Mouse (Mus musculus) heart, embryonic 16.5 days (tissue): ENCODE measurements around the gene Ankrd54. TPM values are rescaled to one million over a fixed set of nuclear protein-coding genes. Genes with fewer than 3 reads are reported as not detected.
"Not testable (repeated sequence)": the region's sequence is repeated elsewhere in the genome, so short reads cannot be mapped to it uniquely, and the experiment has no call there.

ENCODE experiments used
- ATAC-seq: fragments of 200-750 bp; cut with Nextera tagmentation; replicated peaks from 2 replicates; pipeline ENCODE4 v1.8.0; 2017; ENCODE audit warnings: moderate number of reproducible peaks; ENCODE audit not compliant: insufficient read depth, low FRiP score; ENCODE audit errors: extremely low read depth
- H3K27ac ChIP-seq: fragments of 300-500 bp; sonication (generic); 2 replicates; pipeline ENCODE4 v1.5.1; 2014; ENCODE audit warnings: mild to moderate bottlenecking, low read length, control low read depth, moderate library complexity
- H3K27me3 ChIP-seq: fragments of 300-500 bp; sonication (generic); 2 replicates; pipeline ENCODE4 v1.6.1; 2014; ENCODE audit warnings: low read length, mixed read lengths; ENCODE audit not compliant: control insufficient read depth, insufficient read depth
- H3K36me3 ChIP-seq: fragments of 300-500 bp; sonication (generic); 2 replicates; pipeline ENCODE4 v1.6.1; 2014; ENCODE audit not compliant: control insufficient read depth, insufficient read depth
- H3K4me1 ChIP-seq: fragments of 300-500 bp; sonication (generic); 2 replicates; pipeline ENCODE4 v1.6.1; 2014; ENCODE audit warnings: low read length, mixed read lengths; ENCODE audit not compliant: control insufficient read depth, insufficient read depth
- H3K4me2 ChIP-seq: fragments of 300-500 bp; sonication (generic); 2 replicates; pipeline ENCODE4 v1.6.1; 2014; ENCODE audit warnings: low read depth, mild to moderate bottlenecking, control low read depth, low read length
- H3K4me3 ChIP-seq: fragments of 300-500 bp; sonication (generic); 2 replicates; pipeline ENCODE4 v1.5.1; 2014; ENCODE audit warnings: mild to moderate bottlenecking, control low read depth, low read length
- H3K9ac ChIP-seq: fragments of 300-500 bp; sonication (generic); 2 replicates; pipeline ENCODE4 v1.6.1; 2014; ENCODE audit warnings: low read length, control low read depth
- H3K9me3 ChIP-seq: fragments of 300-500 bp; sonication (generic); replicated peaks from 2 replicates; pipeline ENCODE4 v1.6.1; 2016; ENCODE audit warnings: low read length; ENCODE audit not compliant: control insufficient read depth
- WGBS: fragments of 180-500 bp; shearing (Covaris S2); extraction: QIAGEN DNeasy Blood & Tissue Kit; methylation state at CpG from one replicate; pipeline ENCODE4 v1.1.7; 2014; 5-methylcytosine and 5-hydroxymethylcytosine counted together
- polyA plus RNA-seq: library from polyadenylated mRNA; unstranded; fragments of >200 nt; fragmentation: Nextera tagmentation; extraction: Ambion mirVana; gene quantifications from 2 replicates; pipeline ENCODE4 v1.2.1, GENCODE M21; 2015

Gene Ankrd54
- polyA plus RNA-seq, 1 experiment from 2014 or later: 28.5 TPM

DNA sequence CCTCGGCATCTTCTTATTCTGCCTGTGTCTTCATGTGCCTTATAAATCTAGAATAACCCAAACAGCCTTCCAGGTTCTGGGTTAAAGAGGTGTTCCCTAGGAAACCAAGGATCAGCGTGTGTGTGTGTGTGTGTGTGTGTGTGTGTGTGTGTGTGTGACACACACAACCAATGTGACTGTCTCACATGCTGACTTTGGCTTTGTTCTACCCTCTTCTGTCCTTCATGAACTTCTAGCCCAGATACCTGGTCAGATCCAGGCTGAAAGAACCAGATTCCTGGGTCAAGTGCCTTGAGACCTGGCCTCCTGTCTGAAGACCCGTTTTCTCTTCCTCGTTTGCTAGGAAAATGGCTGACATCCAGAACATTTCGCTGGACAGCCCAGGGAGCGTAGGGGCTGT lies 21.1 kb downstream of the Ankrd54 start, which contains the start of gene Galr3:
Gene Galr3 (plus strand): TSS at position 301 of the 400 bp plus-strand sequence.
- ATAC-seq: no peak
- H3K9ac ChIP-seq: peak within 1 kb of the TSS; percentile 62
- 71% methylated on average over 6 of the region's 6 CpGs for WGBS
- H3K9me3 ChIP-seq: no peaks in the 10 kb centered on the region
- H3K4me2 ChIP-seq: peak within 1 kb of the TSS; percentile 95
- peaks cover 20% of the 10 kb centered on the region for H3K4me1 ChIP-seq
- H3K27me3 ChIP-seq: peaks cover 41% of the 10 kb centered on the region
- H3K27ac ChIP-seq: no peak within 1 kb of the TSS
- H3K36me3 ChIP-seq: no peaks in the 10 kb centered on the region
- peak within 1 kb of the TSS; percentile 63 for H3K4me3 ChIP-seq

DNA sequence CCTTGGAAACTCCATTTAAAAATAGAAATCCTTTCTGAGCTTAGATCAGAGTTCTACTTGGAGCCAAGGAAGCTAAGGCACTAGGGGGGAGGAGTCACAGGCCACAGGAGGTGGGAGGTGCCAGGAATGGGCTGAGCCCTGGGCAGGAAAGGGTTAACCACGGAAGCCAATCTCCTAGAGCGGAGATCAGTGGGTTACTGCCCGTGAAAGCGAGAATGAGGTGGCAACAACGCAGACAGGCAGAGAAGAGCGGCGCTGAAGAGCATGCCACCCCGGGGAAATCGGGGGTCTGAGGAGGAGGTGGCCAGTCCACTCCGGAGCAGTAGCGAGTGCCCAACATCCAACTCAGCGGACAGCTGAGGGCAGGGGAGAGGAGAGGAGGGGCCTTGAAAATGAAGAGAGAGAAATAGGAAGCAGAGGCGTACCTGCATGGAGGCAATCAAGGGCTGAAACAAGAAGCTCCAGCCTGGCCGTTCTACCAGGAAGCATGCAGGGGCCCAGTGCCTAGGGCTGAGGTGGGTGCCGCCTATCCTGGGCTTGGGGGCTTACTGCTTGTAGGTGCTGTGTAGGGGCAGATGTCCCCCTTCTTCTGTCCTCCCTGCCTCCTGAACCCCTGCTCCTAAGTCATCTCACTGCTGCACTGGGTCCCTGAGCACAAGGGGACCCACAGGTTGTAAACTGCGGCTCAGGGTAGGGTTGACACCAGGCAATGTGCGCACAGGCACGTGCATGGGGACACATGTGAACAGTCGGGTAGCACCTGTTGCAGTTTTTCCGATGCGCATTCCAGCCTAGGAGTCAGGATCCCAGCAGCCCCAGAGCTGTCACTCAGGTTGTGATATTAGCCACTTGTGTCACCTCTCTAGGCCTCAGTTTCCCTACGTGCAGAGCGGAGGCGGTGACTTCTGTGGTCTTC lies 21.9 kb downstream of the Ankrd54 start:
- H3K27me3 ChIP-seq: peaks cover 41% of the 10 kb centered on the region
- H3K9ac ChIP-seq: peak overlapping the region; percentile 31; the same call in 1 of the 2 replicates
- 19% methylated on average over 24 of the region's 24 CpGs for WGBS

GRCm38 (mm10) chr15:79038853-79039252 lies 23.8 kb downstream of the Ankrd54 start:
- Histone ChIP-seq H3K4me1 (peaks cover 20% of the 10 kb centered on the region), H3K27ac (no peak overlapping the region), H3K9me3 (no peaks in the 10 kb centered on the region), H3K4me3 (no peak overlapping the region), H3K9ac (no peak overlapping the region), H3K4me2 (no peak overlapping the region), H3K36me3 (no peaks in the 10 kb centered on the region), H3K27me3 (peaks cover 37% of the 10 kb centered on the region)
- 16% methylated on average over 7 of the region's 7 CpGs for WGBS
- ATAC-seq: peak; percentile 82

More for the DNA sequence above, 21.9 kb downstream of the Ankrd54 start:
- Histone ChIP-seq H3K4me3 (peak overlapping the region; percentile 22), H3K9me3 (no peaks in the 10 kb centered on the region), H3K36me3 (no peaks in the 10 kb centered on the region), H3K4me2 (peak overlapping the region; percentile 44), H3K27ac (no peak overlapping the region), H3K4me1 (peaks cover 20% of the 10 kb centered on the region)
- no peak for ATAC-seq

- Histone ChIP-seq H3K27ac (no peak overlapping the region), H3K4me2 (0 out of 2 replicates have a peak overlapping the region, but pooled peaks have one; percentile 43), H3K9ac (peak overlapping the region; percentile 48; the same call in 1 of the 2 replicates), H3K9me3 (no peaks in the 10 kb centered on the region), H3K4me3 (no peak overlapping the region), H3K36me3 (no peaks in the 10 kb centered on the region), H3K4me1 (peaks cover 20% of the 10 kb centered on the region), H3K27me3 (peaks cover 32% of the 10 kb centered on the region)
- WGBS: 66% methylated on average over 10 of the region's 10 CpGs
- ATAC-seq: no peak
Measured at GRCm38 (mm10) chr15:79038331-79038730, 24.4 kb downstream of the Ankrd54 start.

DNA sequence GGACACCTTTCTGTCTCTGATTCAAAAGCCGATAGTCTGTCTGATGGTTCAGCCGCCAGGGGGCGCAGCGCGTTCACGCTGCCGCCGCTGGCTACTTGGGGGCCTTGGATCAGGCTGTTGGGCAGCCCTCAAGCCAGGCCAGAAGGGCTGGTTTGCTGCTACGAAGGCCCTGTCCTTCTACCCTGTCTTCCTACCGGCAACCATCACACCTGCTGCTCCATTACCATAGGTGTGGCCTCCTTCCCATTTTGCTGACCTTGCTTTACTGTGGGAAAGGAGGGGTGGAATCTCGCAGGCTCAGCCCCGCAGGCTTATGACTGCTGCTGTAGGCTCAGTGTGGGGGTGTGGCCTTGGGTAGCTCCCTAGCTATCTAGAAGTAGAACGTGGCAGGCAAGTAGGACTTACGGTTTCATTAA lies 24.8 kb downstream of the Ankrd54 start:
- no peak overlapping the region for H3K27ac ChIP-seq
- ATAC-seq: no peak
- peak overlapping the region; percentile 48; the same call in 1 of the 2 replicates for H3K9ac ChIP-seq
- no peaks in the 10 kb centered on the region for H3K9me3 ChIP-seq
- peak overlapping the region; percentile 43; the same call in 1 of the 2 replicates for H3K4me2 ChIP-seq
- H3K36me3 ChIP-seq: no peaks in the 10 kb centered on the region
- H3K4me1 ChIP-seq: peaks cover 17% of the 10 kb centered on the region
- 7% methylated on average over 14 of the region's 14 CpGs for WGBS
- peaks cover 28% of the 10 kb centered on the region for H3K27me3 ChIP-seq
- H3K4me3 ChIP-seq: peak overlapping the region; percentile 27

DNA sequence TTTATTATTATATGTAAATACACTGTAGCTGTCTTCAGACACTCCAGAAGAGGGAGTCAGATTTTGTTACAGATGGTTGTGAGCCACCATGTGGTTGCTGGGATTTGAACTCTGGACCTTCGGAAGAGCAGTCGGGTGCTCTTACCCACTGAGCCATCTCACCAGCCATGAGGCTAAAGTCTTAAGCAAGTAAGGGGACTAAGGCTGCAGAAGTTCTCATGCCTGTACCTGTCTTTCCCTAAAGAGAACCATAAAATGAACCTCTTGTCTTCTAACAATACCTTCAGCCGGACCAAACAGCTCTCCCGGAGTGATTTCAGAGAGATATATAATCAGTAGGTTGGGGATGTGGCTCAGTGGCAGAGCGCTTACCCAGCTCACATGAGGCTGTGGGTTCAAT lies 30.8 kb downstream of the Ankrd54 start:
- H3K27ac ChIP-seq, H3K9ac ChIP-seq, H3K27me3 ChIP-seq, H3K4me3 ChIP-seq, ATAC-seq, H3K9me3 ChIP-seq, H3K4me2 ChIP-seq, H3K36me3 ChIP-seq: not testable (repeated sequence)
- WGBS: 90% methylated on average over 5 of the region's 5 CpGs
- peaks cover 17% of the 10 kb centered on the region for H3K4me1 ChIP-seq

GRCm38 (mm10) chr15:79030551-79031435 lies 31.9 kb downstream of the Ankrd54 start:
- Histone ChIP-seq H3K4me3 (peak overlapping the region; percentile 83), H3K36me3 (no peaks in the 10 kb centered on the region), H3K4me2 (peak overlapping the region; percentile 88), H3K27me3 (no peaks in the 10 kb centered on the region), H3K9ac (peak overlapping the region; percentile 100), H3K27ac (peak overlapping the region; percentile 96), H3K9me3 (no peaks in the 10 kb centered on the region), H3K4me1 (peaks cover 19% of the 10 kb centered on the region)
- ATAC-seq: peak; percentile 86
- WGBS: under 1% methylated on average over 52 of the region's 52 CpGs

- Histone ChIP-seq H3K27me3 (no peaks in the 10 kb centered on the region), H3K9ac (peak overlapping the region; percentile 100), H3K4me3 (peak overlapping the region; percentile 83), H3K4me2 (peak overlapping the region; percentile 88), H3K36me3 (no peaks in the 10 kb centered on the region), H3K9me3 (no peaks in the 10 kb centered on the region), H3K4me1 (peaks cover 21% of the 10 kb centered on the region), H3K27ac (peak overlapping the region; percentile 96)
- WGBS: 7% methylated on average over 11 of the region's 11 CpGs
- no peak for ATAC-seq
Measured at GRCm38 (mm10) chr15:79029519-79030241, 33.0 kb downstream of the Ankrd54 start.
